Mouse (Mus musculus) gastrocnemius, postnatal 4 days (tissue): ENCODE data around the gene Pth. TPM values are rescaled to one million over a fixed set of nuclear protein-coding genes. Genes with fewer than 3 reads are reported as not detected.

Experiments
- DNase-seq, 2 experiments: peaks; one replicate each; pipeline ENCODE4 v3.0.0; 2021 to 2022; ENCODE audit warnings: low spot score in 2 of 2, mixed read lengths in 2 of 2
- long read RNA-seq, 2 experiments: library from polyadenylated mRNA; stranded (forward); transcript quantifications; one replicate each; pipeline ENCODE4 v2.0.0; 2021
- total RNA-seq, 2 experiments: library from RNA; stranded (reverse); gene quantifications; 2 replicates each; pipeline ENCODE4 v1.2.3; 2021

The Pth gene
- not detected for total RNA-seq
- long read RNA-seq, experiment 1: 0 reads
- long read RNA-seq, experiment 2: 0 reads

DNA sequence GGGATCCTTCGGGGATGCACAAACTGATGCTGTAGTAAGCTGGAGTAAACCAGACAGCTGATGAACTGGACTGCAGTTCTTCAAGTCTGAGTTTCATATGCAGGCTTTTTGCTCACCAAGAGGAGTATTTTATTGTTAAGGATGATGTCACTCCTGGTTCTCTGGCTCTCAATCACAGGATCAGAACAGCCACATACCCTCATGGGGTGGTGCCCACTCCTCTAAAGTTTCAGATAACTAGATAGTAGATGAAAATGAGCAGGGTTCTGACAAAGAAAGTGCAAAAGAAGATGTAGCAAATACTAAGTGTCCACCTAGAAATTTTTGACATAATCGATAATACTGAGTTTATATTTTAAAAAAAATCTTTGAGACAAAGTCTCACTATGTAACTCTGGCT, at the start of gene Pth:
Gene Pth (minus strand): TSS at position 101 of the 400 bp plus-strand sequence.
- no peak for DNase-seq

DNA sequence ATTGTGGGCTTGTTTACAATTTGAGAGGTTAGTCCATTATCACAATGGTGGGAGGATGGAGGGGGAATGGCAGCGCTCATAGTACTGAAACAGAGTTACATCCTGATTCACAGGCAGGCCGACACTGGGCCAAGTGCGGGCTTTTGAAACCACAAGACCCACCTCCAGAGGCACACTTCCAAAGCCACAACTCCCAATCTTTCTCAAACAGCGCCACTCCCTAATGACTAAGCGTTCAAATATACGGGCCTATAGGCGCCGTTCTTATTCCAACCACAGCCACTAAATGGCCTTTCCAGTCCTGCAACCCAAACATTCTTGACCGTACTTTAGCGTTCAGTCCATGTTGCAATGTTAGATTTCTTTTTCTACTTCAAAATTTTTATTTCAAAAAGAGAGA, 47.9 kb upstream of the Pth start:
- no peak for DNase-seq

DNA sequence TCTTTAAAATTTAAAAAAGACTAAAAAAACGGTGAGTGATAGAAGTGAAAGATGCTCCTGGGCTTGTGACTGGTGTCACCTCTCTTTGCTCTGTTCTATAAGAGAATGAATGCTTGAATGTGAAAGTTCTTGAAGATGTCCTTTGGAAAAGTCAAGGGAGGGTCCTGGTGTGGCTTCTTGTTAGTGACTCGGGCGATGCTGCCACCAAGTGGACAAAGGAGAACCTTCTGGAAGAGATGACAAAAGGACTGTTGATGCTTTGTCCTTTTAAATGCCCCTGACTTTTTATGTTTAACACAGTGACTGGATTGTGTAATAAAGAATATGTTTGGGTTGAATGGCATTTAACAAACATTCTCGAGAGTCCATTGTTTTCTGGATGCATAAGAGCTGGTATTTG, 45.9 kb upstream of the Pth start:
- peak in 1 of 2 experiments; percentile 42 for DNase-seq

DNA sequence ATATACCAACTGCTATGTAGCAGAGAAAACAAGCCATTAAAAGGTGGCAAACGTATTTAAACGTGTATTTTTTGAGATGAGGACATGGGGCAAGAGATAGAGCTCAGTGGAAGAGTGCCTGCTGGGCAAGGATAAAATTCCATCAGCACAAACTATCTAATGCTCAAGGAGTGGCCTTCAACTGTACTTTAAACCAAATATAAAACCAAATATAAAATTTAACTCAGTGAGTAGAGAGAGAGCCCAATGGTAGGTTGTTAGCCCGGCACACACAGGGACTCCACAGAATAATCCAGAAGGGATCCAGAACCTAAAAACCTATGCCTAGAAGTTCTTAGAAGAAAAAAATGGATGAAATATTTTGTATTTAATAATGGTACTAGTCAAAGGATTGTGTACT, 45.1 kb upstream of the Pth start:
- no peak for DNase-seq

DNA sequence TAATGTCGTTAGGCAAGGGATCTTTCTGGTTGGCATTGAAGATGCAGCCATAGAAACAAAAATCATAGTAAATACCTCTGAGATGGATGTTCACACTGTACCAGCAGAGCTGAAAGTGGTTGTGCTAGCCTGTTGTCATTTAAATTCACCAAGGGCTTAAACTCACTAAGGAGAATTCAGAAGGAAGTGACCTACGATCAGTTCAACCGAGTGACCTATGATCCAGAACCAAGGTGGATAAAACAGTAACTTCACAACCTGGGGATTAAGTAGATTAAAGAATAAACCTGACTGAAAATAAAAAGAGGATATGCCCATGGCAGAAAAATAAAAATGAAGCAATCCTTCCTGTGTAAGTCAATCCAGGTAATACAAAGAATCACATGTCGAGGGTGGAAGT, 44.5 kb upstream of the Pth start:
- DNase-seq: no peak

DNA sequence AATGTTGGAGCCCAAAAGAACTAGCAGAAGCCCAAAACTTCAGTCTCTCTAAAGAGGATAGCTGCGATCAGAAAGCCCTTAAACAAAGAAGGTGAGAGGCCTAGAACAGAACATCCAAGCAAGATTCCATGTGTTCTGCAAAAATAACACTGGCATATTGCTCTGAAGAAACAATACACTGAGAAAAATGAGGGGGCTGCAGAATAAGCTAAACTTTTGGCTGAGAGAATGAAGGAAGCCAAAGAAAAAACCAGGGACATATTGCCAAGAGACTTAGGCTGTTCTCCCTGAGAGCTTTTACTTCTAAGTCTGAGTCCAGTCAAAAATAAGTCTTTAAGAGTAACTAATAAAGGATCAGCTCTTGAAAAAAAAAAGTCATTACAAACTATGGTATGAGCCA, 32.4 kb upstream of the Pth start:
- no peak for DNase-seq

DNA sequence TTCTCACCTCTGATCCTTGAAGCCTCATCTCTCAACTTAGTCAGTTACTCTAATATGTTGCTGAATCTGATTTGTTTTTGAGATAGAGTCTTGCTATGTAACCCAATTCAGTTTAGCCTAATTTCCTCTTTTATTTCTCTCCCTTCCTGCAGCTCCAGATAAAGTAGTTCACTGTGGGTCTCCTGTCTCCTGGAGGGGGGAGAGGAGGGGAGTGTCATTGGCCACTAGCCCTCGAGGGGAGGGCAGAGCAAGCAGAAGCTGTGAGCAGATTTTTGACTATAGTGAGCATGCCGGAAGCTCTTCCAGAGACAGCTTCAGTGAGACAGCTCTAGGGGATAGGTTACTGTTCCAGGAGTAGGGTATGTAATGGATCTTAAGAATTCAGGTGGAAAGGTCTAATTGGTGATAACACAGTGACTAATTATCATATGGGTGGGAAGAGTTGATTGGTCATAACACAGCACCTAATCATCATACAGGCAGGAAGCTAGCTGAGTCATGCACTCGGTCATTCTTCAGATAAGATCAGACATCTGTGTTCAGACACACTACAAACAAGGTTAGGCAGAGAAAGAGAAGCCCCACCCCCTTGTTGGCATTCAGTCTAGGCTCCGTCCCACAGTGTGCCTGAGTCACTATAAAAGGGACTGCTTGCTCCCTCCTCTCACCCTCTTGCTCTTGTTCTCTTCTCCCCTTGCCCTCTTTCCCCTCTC, 30.9 kb upstream of the Pth start:
- no peak for DNase-seq

DNA sequence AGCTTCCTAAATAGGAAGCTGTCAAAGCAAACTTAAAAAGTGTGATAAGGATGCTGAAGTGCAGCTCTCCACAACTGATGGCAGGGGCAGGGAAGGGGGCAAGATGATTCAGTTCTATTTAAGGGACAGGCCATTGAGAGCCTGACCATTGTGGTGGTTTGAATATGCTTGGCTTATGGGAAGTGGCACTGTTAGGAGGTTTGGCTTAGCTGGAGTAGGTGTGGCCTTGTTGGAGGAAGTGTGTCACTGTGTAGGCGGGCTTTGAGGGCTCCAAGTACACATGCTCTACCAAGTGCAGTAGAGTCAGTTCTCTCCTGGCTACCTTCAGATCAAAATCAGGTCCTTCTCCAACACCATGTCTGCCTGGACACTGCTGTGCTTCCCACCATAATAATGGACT, 28.2 kb upstream of the Pth start:
- no peak for DNase-seq

DNA sequence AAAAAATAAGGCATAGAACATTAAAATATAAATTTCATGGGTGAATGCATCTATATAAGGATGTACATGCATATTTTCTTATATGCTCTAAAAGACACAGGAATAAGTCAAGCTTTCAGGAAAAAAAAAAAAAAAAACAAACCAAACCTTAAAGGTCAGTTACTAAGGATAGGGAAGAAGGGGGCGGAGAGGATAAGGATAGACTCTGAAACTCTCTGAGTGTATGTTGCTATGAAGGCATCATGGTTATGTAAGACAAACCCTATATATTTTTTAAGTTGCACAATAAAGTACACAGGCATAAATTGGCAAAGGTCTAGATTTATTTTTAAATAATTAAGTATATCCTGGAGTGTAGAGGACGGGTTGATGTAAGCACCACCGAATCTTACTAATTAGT, 26.9 kb upstream of the Pth start:
- no peak for DNase-seq

DNA sequence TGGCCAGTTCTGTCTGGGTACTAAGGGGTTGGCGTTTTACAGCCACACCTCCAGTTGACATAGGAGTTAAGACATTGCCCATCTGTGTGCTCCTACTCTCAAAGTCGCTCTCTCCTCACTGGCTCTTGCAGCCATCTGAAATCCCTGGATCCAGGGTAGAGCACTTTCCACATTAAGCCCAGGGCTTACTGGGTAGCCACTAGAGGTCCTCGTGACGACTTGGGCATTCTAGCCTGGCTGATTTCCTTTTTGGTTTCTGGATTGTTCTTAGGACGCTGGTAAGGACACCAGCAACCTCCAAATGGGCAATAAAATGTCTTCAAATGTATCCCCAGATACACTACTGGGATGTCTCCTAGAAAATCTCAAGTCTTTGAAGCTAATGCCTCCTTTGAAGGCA, 20.3 kb upstream of the Pth start:
- no peak for DNase-seq

DNA sequence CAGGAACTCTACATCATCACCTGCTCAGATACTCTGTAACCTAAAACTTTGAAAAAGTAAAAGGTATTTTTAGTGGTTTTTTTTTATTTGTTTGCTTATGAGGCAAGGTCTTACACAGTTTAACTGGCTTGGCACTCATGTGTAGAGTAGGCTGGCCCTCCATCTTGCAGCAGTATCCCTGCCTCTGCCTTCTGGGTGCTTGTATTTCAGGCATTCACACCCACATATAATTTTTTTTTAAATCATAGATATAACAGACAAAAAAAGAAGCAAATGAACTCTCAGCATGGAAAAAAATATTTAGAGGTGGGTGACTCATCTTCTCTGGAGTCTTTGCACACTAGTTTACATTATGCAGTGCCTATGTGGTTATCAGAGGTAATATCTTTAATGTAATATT, 9.7 kb upstream of the Pth start:
- no peak for DNase-seq

DNA sequence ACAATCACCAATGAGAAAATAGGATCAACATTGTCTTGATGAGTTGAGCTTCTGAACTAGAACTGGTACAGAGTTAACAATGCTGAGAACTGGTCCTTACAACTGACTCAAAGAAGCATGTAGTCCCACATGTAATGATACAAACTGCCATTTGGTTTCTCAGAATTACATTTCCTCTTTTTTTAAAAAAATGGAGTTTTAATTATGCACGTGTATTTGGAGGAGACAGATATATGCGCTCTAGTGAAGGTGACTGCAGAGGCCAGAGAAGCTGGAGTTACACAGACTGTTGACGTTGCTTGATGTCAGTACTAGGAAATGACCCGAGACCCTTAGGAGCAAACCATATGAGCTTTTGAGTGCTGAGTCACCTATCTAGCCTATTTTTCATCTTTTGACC, 8.3 kb upstream of the Pth start:
- no peak for DNase-seq

DNA sequence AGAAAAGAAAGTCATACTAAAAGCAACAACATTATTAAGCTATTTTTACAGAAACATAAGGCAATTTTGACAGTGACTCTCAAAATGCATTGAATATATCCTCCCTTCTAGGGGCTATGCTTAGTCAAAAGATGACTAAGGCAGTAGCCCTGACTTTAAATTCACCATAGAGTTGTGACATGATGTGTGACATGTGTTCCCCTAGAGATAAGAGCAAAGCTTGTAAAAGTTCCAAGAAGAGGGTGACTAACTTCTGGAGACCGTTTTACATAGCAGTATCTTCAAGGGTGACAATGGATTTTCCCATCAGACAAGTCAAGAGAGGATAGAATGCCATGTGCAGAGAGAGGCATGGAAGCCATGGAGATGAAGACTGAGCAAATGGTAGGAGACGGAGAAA, 3.2 kb upstream of the Pth start:
- DNase-seq: no peak

DNA sequence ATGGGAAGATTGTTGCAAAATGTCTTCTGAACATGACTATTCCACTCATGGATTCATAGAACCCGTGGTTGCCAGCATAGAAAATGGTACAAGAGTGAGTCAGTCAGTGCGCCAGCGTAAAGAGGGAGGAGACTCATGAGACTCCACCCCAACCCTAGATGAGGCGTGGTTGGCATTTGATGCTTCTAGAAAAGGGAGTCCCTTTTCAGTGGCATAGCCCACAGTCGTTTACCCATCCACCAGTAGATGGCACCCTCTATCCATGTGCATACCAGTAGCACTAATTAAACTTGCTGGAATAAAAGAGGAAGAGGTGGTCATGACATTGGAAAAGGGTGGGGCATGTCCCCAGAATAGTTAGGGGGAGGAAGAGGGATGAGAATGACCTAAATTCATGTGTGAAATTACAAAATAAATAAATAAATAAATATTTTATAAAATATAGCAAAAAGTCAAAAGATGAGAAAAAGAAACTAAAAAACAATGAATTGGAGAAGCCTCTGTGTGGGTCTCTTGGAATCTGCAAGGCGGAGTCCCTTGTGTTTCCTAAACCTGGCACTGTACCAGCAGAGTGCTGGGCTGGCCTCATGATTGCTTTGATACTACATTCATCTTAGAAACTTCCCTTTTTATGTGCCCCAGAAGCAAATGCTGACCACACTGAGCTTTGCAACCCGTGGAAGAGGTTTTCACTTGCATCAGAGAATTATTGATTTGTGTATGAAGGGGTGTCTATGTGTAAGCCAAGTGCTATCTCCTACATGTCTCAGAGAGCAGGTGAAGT, 10.3 kb downstream of the Pth start:
- peak; percentile 27 to 64 for DNase-seq

DNA sequence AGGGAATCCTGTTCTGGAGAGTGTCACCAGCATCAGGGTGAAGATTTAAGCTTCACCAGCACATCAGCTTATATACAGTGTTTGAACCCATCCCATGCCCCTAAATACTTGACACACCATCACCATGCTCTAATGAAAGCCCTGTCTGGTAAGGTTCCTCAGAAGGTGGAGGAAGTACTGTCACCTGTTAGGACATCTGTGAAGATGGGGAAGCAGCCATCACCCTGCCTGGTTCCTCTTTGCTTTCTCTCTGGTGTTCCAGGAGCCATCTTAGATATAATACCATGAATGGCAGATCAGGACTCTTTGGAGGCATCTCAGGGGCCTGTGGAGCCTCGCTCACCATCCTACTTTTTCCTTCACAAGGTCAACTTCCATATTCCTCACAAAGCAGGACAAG, 15.7 kb downstream of the Pth start:
- no peak for DNase-seq

DNA sequence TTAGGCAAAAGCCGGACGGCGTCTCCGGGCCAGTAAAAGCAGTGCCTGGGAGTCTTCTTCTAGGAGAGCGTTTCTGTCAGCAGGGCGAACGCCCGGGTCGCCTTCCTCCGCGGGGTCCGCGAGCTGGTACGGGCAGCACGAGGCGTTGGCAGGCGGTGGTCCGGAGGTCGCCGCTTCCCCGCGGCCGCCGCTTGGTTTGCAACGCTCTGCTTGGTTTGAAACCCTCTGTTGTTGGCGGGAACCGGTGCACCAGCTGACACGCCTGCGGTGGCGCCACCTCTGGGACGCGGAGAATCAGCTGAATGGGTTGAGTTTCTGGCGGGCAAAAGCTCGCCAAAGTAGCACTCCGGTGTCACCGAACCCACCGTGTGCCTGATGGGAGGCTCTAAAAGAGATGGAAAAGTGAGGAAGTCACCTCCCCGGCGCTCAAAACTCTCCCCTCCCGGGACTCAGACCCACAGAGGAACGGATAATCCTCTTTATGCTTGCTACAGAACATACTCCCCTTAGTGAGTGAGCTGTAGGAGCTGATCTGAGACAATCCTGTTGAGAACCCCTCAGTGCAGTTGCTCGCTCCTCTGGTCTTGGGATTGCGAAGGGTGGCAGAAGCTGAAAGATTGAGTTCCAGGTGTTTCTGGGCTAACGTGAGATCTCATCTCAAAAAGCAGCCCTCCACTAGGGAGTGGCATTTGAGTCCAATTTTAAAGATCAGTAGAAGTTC, 18.6 kb downstream of the Pth start:
- DNase-seq: peak; percentile 55 to 75

DNA sequence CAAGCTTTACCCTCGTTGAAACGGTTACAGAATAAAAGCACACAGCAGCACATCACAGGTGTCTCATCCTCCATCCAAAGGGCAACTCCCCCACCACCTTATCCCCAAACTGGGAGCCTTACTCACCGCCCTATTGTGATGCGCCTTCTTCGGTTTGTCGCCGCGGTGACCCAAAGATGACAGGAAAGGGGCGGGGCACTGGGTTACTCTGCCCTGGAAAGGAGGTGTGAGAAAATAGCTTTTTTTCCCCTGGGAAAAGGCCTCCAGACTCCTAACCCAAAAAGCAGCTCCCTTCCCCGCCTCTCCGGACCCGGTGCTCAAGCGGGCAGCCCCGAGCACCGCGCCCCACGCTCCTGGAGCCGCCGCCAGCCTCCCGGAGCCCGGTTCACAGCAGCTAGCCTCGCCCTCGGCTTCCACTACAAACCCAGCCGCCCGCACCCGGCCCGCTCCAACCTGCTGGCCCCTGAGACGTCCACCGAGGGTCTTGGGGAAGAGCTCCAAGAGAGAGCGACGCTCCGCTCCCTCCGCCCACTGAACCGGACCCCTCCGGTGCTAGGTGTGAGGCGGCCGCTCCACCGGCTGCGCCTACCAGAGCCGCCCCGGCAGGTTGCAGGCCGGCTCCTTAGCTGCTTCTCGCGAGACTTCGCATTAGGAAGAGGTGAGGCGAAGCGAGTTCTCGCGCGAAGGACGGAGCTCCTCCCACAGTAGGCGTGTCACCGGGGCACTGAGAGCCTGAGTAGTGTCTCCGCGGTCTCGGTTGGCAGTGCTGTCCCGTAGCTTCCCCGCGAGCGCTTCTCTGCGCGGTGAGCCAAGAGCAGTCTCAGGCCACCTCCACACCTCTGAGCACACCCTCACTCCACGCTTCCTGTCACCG, 19.4 kb downstream of the Pth start, which contains the start of gene Btbd10:
Gene Btbd10 (minus strand): TSS at position 647 of the 874 bp plus-strand sequence.
- DNase-seq: peak; percentile 92 to 99

DNA sequence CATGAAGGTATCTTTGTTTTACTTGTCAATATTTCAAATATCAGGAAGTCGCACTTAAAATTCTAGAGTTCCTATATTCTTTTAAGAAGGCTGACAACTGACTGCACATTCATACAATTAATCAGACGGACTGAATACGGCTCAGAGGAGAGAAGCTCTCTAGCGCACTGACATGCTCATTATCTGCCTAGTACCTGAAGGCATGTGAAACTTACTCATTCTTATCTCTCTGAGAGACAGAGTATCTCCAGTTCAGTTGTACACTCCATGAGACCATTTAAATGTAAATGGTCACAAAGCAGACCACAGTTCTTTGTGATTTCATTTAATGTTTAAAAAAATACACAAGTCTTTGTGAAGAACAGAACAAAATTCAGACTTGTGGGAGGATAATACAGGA, 20.9 kb downstream of the Pth start:
- DNase-seq: no peak

DNA sequence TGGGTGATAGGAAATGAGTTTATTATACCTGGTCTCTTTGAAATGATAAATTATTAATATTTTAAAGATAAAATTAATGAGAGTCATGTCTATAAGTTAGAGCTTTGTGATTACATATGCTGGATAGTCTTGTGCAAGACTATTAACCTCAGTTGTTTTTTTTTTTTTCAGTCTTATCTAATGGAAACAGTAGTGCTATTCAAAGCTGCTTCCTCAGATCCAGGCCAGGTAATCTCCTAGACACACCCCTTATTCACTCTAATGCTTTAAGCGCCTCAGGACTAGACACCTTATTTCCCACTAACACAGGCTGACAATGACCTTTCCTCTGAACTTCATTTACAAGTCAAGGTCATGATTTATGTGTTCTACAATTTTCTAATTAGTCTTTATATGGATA, 39.3 kb downstream of the Pth start:
- no peak for DNase-seq

DNA sequence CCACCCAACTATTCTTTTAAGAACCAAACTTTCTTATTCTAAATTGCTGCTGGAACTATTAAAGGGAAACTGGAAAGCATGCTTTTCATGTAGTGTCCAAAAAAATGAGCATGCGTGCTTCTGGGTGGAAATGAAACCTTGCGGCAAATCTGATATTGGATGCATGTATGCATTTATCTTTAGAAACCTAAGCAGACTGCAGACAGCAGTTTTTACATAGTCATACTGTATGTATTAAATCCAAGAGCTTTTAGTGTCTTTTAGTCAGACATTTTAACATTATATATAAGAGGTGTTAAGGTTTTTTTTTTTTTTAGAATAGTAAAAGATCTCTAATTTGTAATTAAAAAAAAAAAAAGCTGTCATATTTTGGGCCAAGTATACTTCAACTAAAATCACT, 40.7 kb downstream of the Pth start:
- DNase-seq: no peak

DNA sequence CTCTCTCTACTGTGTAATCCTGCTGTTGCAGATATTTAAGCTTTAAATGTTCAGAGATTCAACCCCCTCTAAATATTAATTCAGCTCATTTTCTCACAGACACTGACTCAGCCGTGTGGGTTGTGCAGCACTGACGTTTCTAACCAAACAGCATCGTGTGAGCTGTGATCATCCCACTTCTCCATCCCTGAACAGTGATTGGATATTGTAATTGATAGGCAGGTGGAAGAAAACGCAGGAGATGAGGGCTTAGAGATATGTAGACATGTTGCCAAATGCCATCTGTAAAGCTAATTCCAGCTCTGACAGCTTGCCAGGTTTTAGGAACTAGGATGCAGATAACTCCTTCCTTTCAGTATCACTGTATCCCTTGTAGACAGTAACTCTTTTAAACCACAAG, 41.1 kb downstream of the Pth start:
- no peak for DNase-seq
